In genomic region chrX:13846653-13847501, GRCm38 (mm10) we compare ENCODE assay signal across 7 mouse cellular contexts. TPM values are rescaled to one million over a fixed set of nuclear protein-coding genes. Genes with fewer than 3 reads are reported as not detected.
DNase-seq lines count a peak whose midpoint lies in the region; ATAC-seq lines count a peak whose summit lies in the region.

No protein-coding gene starts in this region.

- peak overlapping the region; percentile 72 for H3K9ac ChIP-seq in embryonic facial prominence, embryonic 11.5 days (replicated peaks; ENCODE audit: low read length)
- peak overlapping the region; percentile 43; the same call in 1 of the 2 replicates for H3K9ac ChIP-seq in midbrain, embryonic 12.5 days (replicated peaks)

- peak; percentile 93 for ATAC-seq in embryonic facial prominence, embryonic 11.5 days (replicated peaks; ENCODE audit: insufficient number of reproducible peaks, low FRiP score, low TSS enrichment, low read depth)
- ATAC-seq in granulocyte monocyte progenitor cell, adult 5-6 weeks (replicated peaks; ENCODE audit: poor library complexity, severe bottlenecking) = peak; percentile 81
- ATAC-seq in midbrain, embryonic 12.5 days (ENCODE audit: low FRiP score, low read depth) = peak; percentile 94

- WGBS in embryonic facial prominence, embryonic 11.5 days = 14% methylated on average over 35 of the region's 59 CpGs
- WGBS in limb, embryonic 10.5 days = 13% methylated on average over 52 of the region's 59 CpGs
- 22% methylated on average over 31 of the region's 59 CpGs for WGBS in midbrain, embryonic 12.5 days

- H3K36me3 ChIP-seq in embryonic facial prominence, embryonic 11.5 days (replicated peaks; ENCODE audit: control insufficient read depth, insufficient read depth, low read depth, low read length) = no peaks in the 10 kb centered on the region
- no peaks in the 10 kb centered on the region for H3K36me3 ChIP-seq in limb, embryonic 10.5 days
- H3K36me3 ChIP-seq in midbrain, embryonic 12.5 days = no peaks in the 10 kb centered on the region

- H3K4me2 ChIP-seq in embryonic facial prominence, embryonic 11.5 days (ENCODE audit: low read depth, low read length) = peak overlapping the region; percentile 45
- peak overlapping the region; percentile 51 for H3K4me2 ChIP-seq in midbrain, embryonic 12.5 days (replicated peaks)

- peak overlapping the region; percentile 28; the same call in 1 of the 2 replicates for H3K27ac ChIP-seq in embryonic facial prominence, embryonic 11.5 days (replicated peaks; ENCODE audit: low read depth, low read length)
- H3K27ac ChIP-seq in limb, embryonic 10.5 days = peak overlapping the region; percentile 92
- H3K27ac ChIP-seq in midbrain, embryonic 12.5 days (replicated peaks) = peak overlapping the region; percentile 93

- peak; percentile 88 for DNase-seq in adrenal gland, postnatal 25 days
- DNase-seq in embryonic facial prominence, embryonic 11.5 days (ENCODE audit: low spot score) = peak; percentile 85
- DNase-seq in kidney, adult 11 months = peak; percentile 85
- DNase-seq in limb, embryonic 10.5 days (ENCODE audit: low spot score) = peak; percentile 84
- peak; percentile 87 for DNase-seq in skeletal muscle tissue, adult 2 months (ENCODE audit: low read depth, low spot score)

- H3K27me3 ChIP-seq in embryonic facial prominence, embryonic 11.5 days (ENCODE audit: control insufficient read depth, insufficient read depth, low read length) = no peaks in the 10 kb centered on the region
- H3K27me3 ChIP-seq in limb, embryonic 10.5 days (ENCODE audit: low read depth, poor library complexity, severe bottlenecking) = peaks cover 5% of the 10 kb centered on the region; the same call in 1 of the 2 replicates
- H3K27me3 ChIP-seq in midbrain, embryonic 12.5 days = no peaks in the 10 kb centered on the region

- H3K4me3 ChIP-seq in embryonic facial prominence, embryonic 11.5 days (ENCODE audit: low read depth, low read length) = peak overlapping the region; percentile 51
- H3K4me3 ChIP-seq in limb, embryonic 10.5 days = peak overlapping the region; percentile 63
- peak overlapping the region; percentile 59 for H3K4me3 ChIP-seq in midbrain, embryonic 12.5 days

- H3K4me1 ChIP-seq in embryonic facial prominence, embryonic 11.5 days (ENCODE audit: control insufficient read depth, insufficient read depth, low read length) = no peaks in the 10 kb centered on the region
- no peaks in the 10 kb centered on the region for H3K4me1 ChIP-seq in limb, embryonic 10.5 days
- 0 out of 2 replicates have a peak, but pooled peaks cover 4% of the 10 kb centered on the region for H3K4me1 ChIP-seq in midbrain, embryonic 12.5 days

- no peaks in the 10 kb centered on the region for H3K9me3 ChIP-seq in embryonic facial prominence, embryonic 11.5 days (replicated peaks; ENCODE audit: control insufficient read depth, low read length)
- no peaks in the 10 kb centered on the region for H3K9me3 ChIP-seq in limb, embryonic 10.5 days (replicated peaks)
- no peaks in the 10 kb centered on the region for H3K9me3 ChIP-seq in midbrain, embryonic 12.5 days

RNA-seq across cellular contexts. Expression of gene Cask, which starts 4.3 kb away (rescaled TPM):
- total RNA-seq in adrenal gland, postnatal 25 days (2021) = 36.1 and 40.0 TPM in 2 replicates
- 14.4 and 21.6 TPM in 2 replicates for polyA plus RNA-seq in embryonic facial prominence, embryonic 11.5 days (2014; fragmentation: Nextera tagmentation; extraction: Ambion mirVana)
- total RNA-seq in granulocyte monocyte progenitor cell, adult 5-6 weeks (2014; fragmentation: Nextera tagmentation) = 13.9 and 30.8 TPM in 2 replicates
- total RNA-seq in granulocyte monocyte progenitor cell, adult 5-6 weeks (2017) = 17.5 and 33.1 TPM in 2 replicates
- polyA plus RNA-seq in limb, embryonic 10.5 days (2016; fragmentation: Nextera tagmentation; extraction: Ambion mirVana) = 9.2 and 11.7 TPM in 2 replicates
- polyA plus RNA-seq in midbrain, embryonic 12.5 days (2016; fragmentation: Nextera tagmentation; extraction: Ambion mirVana) = 23.5 and 25.2 TPM in 2 replicates

Comparison
In these comparisons a context has a peak if more than half of its experiments do, and no peak if none do; other contexts are left out.
1. Peak in every context shown above with its lines: DNase-seq, ATAC-seq, H3K4me3 ChIP-seq and H3K27ac ChIP-seq.
2. H3K27ac ChIP-seq: peak in every context shown above with its lines; median percentile 93 in midbrain, embryonic 12.5 days; 92 in limb, embryonic 10.5 days; 28 in embryonic facial prominence, embryonic 11.5 days.